Mouse (Mus musculus): ENCODE measurements around the gene Gm28998. TPM values are rescaled to one million over a fixed set of nuclear protein-coding genes. Genes with fewer than 3 reads are reported as not detected.
"Not testable (repeated sequence)": the region's sequence is repeated elsewhere in the genome, so short reads cannot be mapped to it uniquely, and the experiment has no call there.

The Gm28998 gene
- not detected for total RNA-seq (2021)

DNA sequence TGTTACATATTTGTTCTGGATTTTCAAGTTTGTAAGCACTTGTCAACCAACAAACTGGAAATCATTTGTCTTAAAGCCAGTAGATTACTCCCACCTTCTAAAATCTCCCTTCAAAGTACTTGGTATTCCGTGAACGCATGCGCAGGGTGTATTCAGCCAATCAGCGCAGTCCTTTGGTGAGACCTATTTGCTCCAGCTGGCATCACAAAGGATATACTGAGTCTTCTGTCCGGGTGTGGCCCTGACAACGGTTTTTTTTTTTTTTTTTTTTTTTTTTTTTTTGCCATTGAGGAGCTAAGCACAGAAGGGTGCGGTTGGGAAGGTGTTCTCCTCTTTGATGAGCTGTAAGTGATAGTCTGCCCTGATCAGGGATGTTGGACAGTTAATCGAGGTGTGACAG lies at the start of gene Gm28998:
Gene Gm28998, plus strand, starts transcription at position 301 of the 400 bp plus-strand sequence.
- DNase-seq, result not testable (repeated sequence)

Other genes starting within 250 kb of the Gm28998 start
- gene Gm21244, start 84.5 kb upstream of the Gm28998 start, total RNA-seq (2021), result not detected
- not detected for gene Gm21788, start 151.2 kb downstream of the Gm28998 start, total RNA-seq (2021)